Mouse (Mus musculus) WW6 (cell line): ENCODE measurements around the gene Dop1b.
"Not testable (repeated sequence)": the region's sequence is repeated elsewhere in the genome, so short reads cannot be mapped to it uniquely, and the experiment has no call there.

ENCODE experiments used
- DNase-seq: peaks from one replicate; pipeline ENCODE4 v3.0.0-alpha.2; 2013; ENCODE audit warnings: low read depth, low spot score

The Dop1b gene

GRCm38 (mm10) chr16:93795391-93795790 is 83.7 kb downstream of the Dop1b start:
- no peak for DNase-seq

- DNase-seq: no peak
These were observed 85.5 kb downstream of the Dop1b start for GRCm38 (mm10) chr16:93797021-93797840.

- DNase-seq: no peak
These were observed 86.3 kb downstream of the Dop1b start for GRCm38 (mm10) chr16:93797841-93798492.

- DNase-seq: no peak
These were observed 86.9 kb downstream of the Dop1b start for GRCm38 (mm10) chr16:93798623-93799022.

- DNase-seq: no peak
These were observed 87.4 kb downstream of the Dop1b start for GRCm38 (mm10) chr16:93799071-93799470.

- no peak for DNase-seq
These were observed 88.2 kb downstream of the Dop1b start for GRCm38 (mm10) chr16:93799936-93800335.

GRCm38 (mm10) chr16:93807167-93807566 is 95.5 kb downstream of the Dop1b start:
- no peak for DNase-seq

- no peak for DNase-seq
These were observed 96.4 kb downstream of the Dop1b start for GRCm38 (mm10) chr16:93807961-93808554.

GRCm38 (mm10) chr16:93815856-93816736 is 104.4 kb downstream of the Dop1b start:
- no peak for DNase-seq

GRCm38 (mm10) chr16:93816861-93817260 is 105.2 kb downstream of the Dop1b start:
- no peak for DNase-seq

GRCm38 (mm10) chr16:93817371-93817770 is 105.7 kb downstream of the Dop1b start:
- DNase-seq: no peak

- no peak for DNase-seq
These were observed 107.1 kb downstream of the Dop1b start for GRCm38 (mm10) chr16:93818691-93819324.

- DNase-seq: no peak
These were observed 107.6 kb downstream of the Dop1b start for GRCm38 (mm10) chr16:93819325-93819696.

GRCm38 (mm10) chr16:93820040-93820439 is 108.3 kb downstream of the Dop1b start:
- no peak for DNase-seq

GRCm38 (mm10) chr16:93821706-93822105 is 110.0 kb downstream of the Dop1b start:
- no peak for DNase-seq

GRCm38 (mm10) chr16:93822433-93823225 is 110.9 kb downstream of the Dop1b start:
- DNase-seq: not testable (repeated sequence)

- no peak for DNase-seq
These were observed 113.1 kb downstream of the Dop1b start for GRCm38 (mm10) chr16:93824799-93825198.

- DNase-seq: no peak
These were observed 113.8 kb downstream of the Dop1b start for GRCm38 (mm10) chr16:93825463-93825862.

- peak; percentile 56 for DNase-seq
These were observed 114.3 kb downstream of the Dop1b start for GRCm38 (mm10) chr16:93826054-93826453.

GRCm38 (mm10) chr16:93826478-93826877 is 114.8 kb downstream of the Dop1b start:
- peak; percentile 67 for DNase-seq
